Mouse (Mus musculus) stomach, postnatal 0 days (tissue): Measurements from ENCODE around the gene Tmprss3. TPM values are rescaled to one million over a fixed set of nuclear protein-coding genes. Genes with fewer than 3 reads are reported as not detected.
A peak's percentile ranks its signal among the peaks of the same experiment; 100 is the strongest.

ENCODE experiments used
- ATAC-seq: fragments of 200-750 bp; cut with Nextera tagmentation; 2 replicates; pipeline ENCODE4 v1.8.0; 2017; ENCODE audit not compliant: low FRiP score, low TSS enrichment
- DNase-seq: peaks from one replicate; pipeline ENCODE4 v3.0.0-alpha.2; 2016; ENCODE audit warnings: low spot score
- H3K27ac ChIP-seq: fragments of 300-500 bp; sonication (generic); replicated peaks from 2 replicates; pipeline ENCODE4 v1.5.1; 2014; ENCODE audit warnings: mild to moderate bottlenecking, control low read depth
- H3K27me3 ChIP-seq: fragments of 300-500 bp; sonication (generic); 2 replicates; pipeline ENCODE4 v1.6.1; 2014; ENCODE audit warnings: low read length; ENCODE audit not compliant: control insufficient read depth, insufficient read depth
- H3K36me3 ChIP-seq: fragments of 300-500 bp; sonication (generic); 2 replicates; pipeline ENCODE4 v1.6.1; 2014; ENCODE audit warnings: low read length, mixed read lengths; ENCODE audit not compliant: control insufficient read depth, insufficient read depth
- H3K4me1 ChIP-seq: fragments of 300-500 bp; sonication (generic); replicated peaks from 2 replicates; pipeline ENCODE4 v1.6.1; 2014; ENCODE audit warnings: antibody characterized with exemption; ENCODE audit not compliant: control insufficient read depth, insufficient read depth
- H3K4me2 ChIP-seq: fragments of 300-500 bp; sonication (generic); replicated peaks from 2 replicates; pipeline ENCODE4 v1.6.1; 2014; ENCODE audit warnings: low read depth, mild to moderate bottlenecking, control low read depth, moderate library complexity
- H3K4me3 ChIP-seq: fragments of 300-500 bp; sonication (generic); 2 replicates; pipeline ENCODE4 v1.5.1; 2014; ENCODE audit warnings: low read depth, low read length, control low read depth
- H3K9ac ChIP-seq: fragments of 300-500 bp; sonication (generic); 2 replicates; pipeline ENCODE4 v1.6.1; 2014; ENCODE audit warnings: mild to moderate bottlenecking, low read length, control low read depth, mixed read lengths
- H3K9me3 ChIP-seq: fragments of 300-500 bp; sonication (generic); 2 replicates; pipeline ENCODE4 v1.6.1; 2016; ENCODE audit warnings: low read length; ENCODE audit not compliant: control insufficient read depth
- CTCF ChIP-seq: IDR thresholded peaks from 2 replicates; pipeline ENCODE4 v1.5.1; 2016; ENCODE audit warnings: antibody characterized with exemption, low read depth, mild to moderate bottlenecking, moderate library complexity
- EP300 ChIP-seq: optimal IDR thresholded peaks from 2 replicates; pipeline ENCODE3; 2016; ENCODE audit warnings: antibody characterized with exemption
- WGBS: fragments of 180-500 bp; shearing (Covaris S2); extraction: QIAGEN DNeasy Blood & Tissue Kit; methylation state at CpG from one replicate; pipeline ENCODE4 v1.1.7; 2014; 5-methylcytosine and 5-hydroxymethylcytosine counted together
- polyA plus RNA-seq: library from polyadenylated mRNA; unstranded; fragments of >200 nt; fragmentation: Nextera tagmentation; extraction: Ambion mirVana; gene quantifications from 2 replicates; pipeline ENCODE4 v1.2.1, GENCODE M21; 2015

Gene Tmprss3
- polyA plus RNA-seq, 1 experiment from 2014 or later: 0.39 TPM

- TF ChIP-seq EP300 (no peak), CTCF (no peak)
- Histone ChIP-seq H3K4me1 (no peaks in the 10 kb centered on the region), H3K27ac (no peak overlapping the region), H3K9ac (no peak overlapping the region), H3K4me2 (no peak overlapping the region), H3K36me3 (no peaks in the 10 kb centered on the region), H3K4me3 (no peak overlapping the region), H3K27me3 (no peaks in the 10 kb centered on the region), H3K9me3 (no peaks in the 10 kb centered on the region)
- WGBS: 46% methylated on average over 8 of the region's 8 CpGs
- DNase-seq: no peak
- no peak for ATAC-seq
Measured at GRCm38 (mm10) chr17:31153785-31154184, 45.0 kb downstream of the Tmprss3 start.

GRCm38 (mm10) chr17:31152966-31153499, 45.7 kb downstream of the Tmprss3 start:
- no peaks in the 10 kb centered on the region for H3K9me3 ChIP-seq
- no peak overlapping the region for H3K4me3 ChIP-seq
- DNase-seq (peak; percentile 74), ATAC-seq (peak; percentile 83)
- H3K4me1 ChIP-seq: no peaks in the 10 kb centered on the region
- H3K9ac ChIP-seq: no peak overlapping the region
- no peak overlapping the region for H3K27ac ChIP-seq
- WGBS: 50% methylated on average over 9 of the region's 9 CpGs
- no peaks in the 10 kb centered on the region for H3K36me3 ChIP-seq
- no peak overlapping the region for H3K4me2 ChIP-seq
- H3K27me3 ChIP-seq: no peaks in the 10 kb centered on the region
- no peak for TF ChIP-seq CTCF
- TF ChIP-seq EP300: no peak

GRCm38 (mm10) chr17:31152512-31152911, 46.3 kb downstream of the Tmprss3 start:
- WGBS: 55% methylated on average over 5 of the region's 5 CpGs
- ATAC-seq: peak; percentile 22; the same call in 1 of the 2 replicates

GRCm38 (mm10) chr17:31145998-31146397, 52.8 kb downstream of the Tmprss3 start:
- DNase-seq (no peak), ATAC-seq (no peak)
- WGBS: 79% methylated on average over 9 of the region's 9 CpGs
- Histone ChIP-seq H3K4me1 (0 out of 2 replicates have a peak, but pooled peaks cover 2% of the 10 kb centered on the region), H3K4me2 (no peak overlapping the region), H3K36me3 (no peaks in the 10 kb centered on the region), H3K27ac (no peak overlapping the region), H3K27me3 (no peaks in the 10 kb centered on the region), H3K9me3 (no peaks in the 10 kb centered on the region), H3K9ac (no peak overlapping the region), H3K4me3 (no peak overlapping the region)
- TF ChIP-seq EP300 (no peak), CTCF (no peak)

More at GRCm38 (mm10) chr17:31152512-31152911, 46.3 kb downstream of the Tmprss3 start:
- H3K4me3 ChIP-seq: no peak overlapping the region
- no peaks in the 10 kb centered on the region for H3K4me1 ChIP-seq
- H3K9me3 ChIP-seq: no peaks in the 10 kb centered on the region
- no peak overlapping the region for H3K27ac ChIP-seq
- DNase-seq: no peak
- TF ChIP-seq EP300 (no peak), CTCF (no peak)
- H3K36me3 ChIP-seq: no peaks in the 10 kb centered on the region
- H3K27me3 ChIP-seq: no peaks in the 10 kb centered on the region
- no peak overlapping the region for H3K4me2 ChIP-seq
- H3K9ac ChIP-seq: no peak overlapping the region

GRCm38 (mm10) chr17:31144040-31145037, 54.4 kb downstream of the Tmprss3 start, which contains the start of gene Tff2:
Gene Tff2, minus strand, starts transcription at chr17:31144282.
- Histone ChIP-seq H3K4me2 (peak within 1 kb of the TSS; percentile 29), H3K9ac (no peak within 1 kb of the TSS; the same call in none of the 2 replicates), H3K27me3 (no peaks in the 10 kb centered on the region), H3K4me3 (no peak within 1 kb of the TSS), H3K9me3 (no peaks in the 10 kb centered on the region), H3K27ac (peak within 1 kb of the TSS; percentile 56; the same call in 1 of the 2 replicates), H3K4me1 (0 out of 2 replicates have a peak, but pooled peaks cover 2% of the 10 kb centered on the region), H3K36me3 (no peaks in the 10 kb centered on the region)
- 40% methylated on average over 15 of the region's 15 CpGs for WGBS
- DNase-seq (peak; percentile 88), ATAC-seq (peak; percentile 83)
- TF ChIP-seq CTCF (0 out of 2 replicates have a peak, but pooled peaks have one; percentile 18), EP300 (no peak)
